Mouse (Mus musculus) embryonic facial prominence, embryonic 14.5 days (tissue): ENCODE measurements around the gene Immt. TPM values are rescaled to one million over a fixed set of nuclear protein-coding genes. Genes with fewer than 3 reads are reported as not detected.
"Not testable (repeated sequence)": the region's sequence is repeated elsewhere in the genome, so short reads cannot be mapped to it uniquely, and the experiment has no call there.

Source experiments
- ATAC-seq: fragments of 200-750 bp; cut with Nextera tagmentation; 2 replicates; pipeline ENCODE4 v1.8.0; 2017; ENCODE audit warnings: low read depth, moderate number of reproducible peaks, moderate TSS enrichment
- DNase-seq: peaks from one replicate; pipeline ENCODE4 v3.0.0-alpha.2; 2015; ENCODE audit warnings: low spot score
- H3K27ac ChIP-seq: fragments of 300-500 bp; sonication (generic); replicated peaks from 2 replicates; pipeline ENCODE4 v1.5.1; 2014; ENCODE audit warnings: low read depth, mild to moderate bottlenecking, low read length, moderate library complexity
- H3K27me3 ChIP-seq: fragments of 300-500 bp; sonication (generic); replicated peaks from 2 replicates; pipeline ENCODE4 v1.6.1; 2014; ENCODE audit warnings: low read length; ENCODE audit not compliant: control insufficient read depth, insufficient read depth
- H3K36me3 ChIP-seq: fragments of 300-500 bp; sonication (generic); 2 replicates; pipeline ENCODE4 v1.6.1; 2014; ENCODE audit warnings: low read length, mixed read lengths; ENCODE audit not compliant: control insufficient read depth, insufficient read depth
- H3K4me1 ChIP-seq: fragments of 300-500 bp; sonication (generic); 2 replicates; pipeline ENCODE4 v1.6.1; 2014; ENCODE audit warnings: antibody characterized with exemption, low read length; ENCODE audit not compliant: control insufficient read depth, insufficient read depth
- H3K4me2 ChIP-seq: fragments of 300-500 bp; sonication (generic); 2 replicates; pipeline ENCODE4 v1.6.1; 2014; ENCODE audit warnings: low read depth, mild to moderate bottlenecking, low read length, moderate library complexity, mixed read lengths
- H3K4me3 ChIP-seq: fragments of 300-500 bp; sonication (generic); 2 replicates; pipeline ENCODE4 v1.5.1; 2014; ENCODE audit warnings: low read depth, mild to moderate bottlenecking, low read length
- H3K9ac ChIP-seq: fragments of 300-500 bp; sonication (generic); 2 replicates; pipeline ENCODE4 v1.6.1; 2014; ENCODE audit warnings: low read depth, mild to moderate bottlenecking, low read length, moderate library complexity, mixed read lengths
- H3K9me3 ChIP-seq: fragments of 300-500 bp; sonication (generic); 2 replicates; pipeline ENCODE4 v1.6.1; 2016; ENCODE audit warnings: low read length; ENCODE audit not compliant: control insufficient read depth
- WGBS: fragments of 180-500 bp; shearing (Covaris S2); extraction: QIAGEN DNeasy Blood & Tissue Kit; methylation state at CpG from one replicate; pipeline ENCODE4 v1.1.7; 2014; 5-methylcytosine and 5-hydroxymethylcytosine counted together
- polyA plus RNA-seq: library from polyadenylated mRNA; unstranded; fragments of >200 nt; fragmentation: Nextera tagmentation; extraction: Ambion mirVana; gene quantifications from 2 replicates; pipeline ENCODE4 v1.2.1, GENCODE M21; 2014

Gene Immt
- polyA plus RNA-seq, 1 experiment from 2014 or later = 160 TPM

DNA sequence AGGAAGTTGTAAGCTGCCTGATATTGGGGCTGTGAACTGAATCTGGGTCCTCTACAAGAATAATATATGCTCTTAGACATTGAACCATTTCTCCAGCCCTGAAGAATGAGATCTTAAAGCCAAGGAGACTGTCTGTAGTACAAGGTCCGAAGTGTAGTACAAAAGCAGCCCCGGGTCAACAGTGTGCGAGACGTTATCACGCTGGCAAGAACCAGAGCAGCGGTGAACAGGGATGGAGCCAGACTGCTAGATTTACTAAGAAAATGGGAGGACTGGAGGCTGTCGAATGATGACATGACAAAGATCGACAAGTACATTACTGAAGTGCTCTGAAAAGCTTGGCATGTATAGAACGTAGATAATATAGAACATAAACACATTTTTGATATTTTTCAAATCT is 1.4 kb upstream of the Immt start:
- DNase-seq (no peak), ATAC-seq (no peak)
- H3K36me3 ChIP-seq = 0 out of 2 replicates have a peak, but pooled peaks cover 3% of the 10 kb centered on the region
- H3K9me3 ChIP-seq = no peaks in the 10 kb centered on the region
- H3K4me3 ChIP-seq = no peak overlapping the region
- WGBS = 87% methylated on average over 9 of the region's 9 CpGs
- H3K4me2 ChIP-seq = no peak overlapping the region
- no peak overlapping the region for H3K27ac ChIP-seq
- H3K4me1 ChIP-seq = peaks cover 8% of the 10 kb centered on the region
- no peak overlapping the region for H3K9ac ChIP-seq
- H3K27me3 ChIP-seq = no peaks in the 10 kb centered on the region

- Histone ChIP-seq H3K4me1 (peaks cover 8% of the 10 kb centered on the region), H3K4me2 (peak overlapping the region; percentile 79), H3K27me3 (no peaks in the 10 kb centered on the region), H3K9me3 (no peaks in the 10 kb centered on the region), H3K4me3 (peak overlapping the region; percentile 98), H3K9ac (peak overlapping the region; percentile 91), H3K27ac (peak overlapping the region; percentile 91), H3K36me3 (0 out of 2 replicates have a peak, but pooled peaks cover 10% of the 10 kb centered on the region)
- DNase-seq = peak; percentile 99
- ATAC-seq = peak; percentile 99
- 0% methylated on average over 21 of the region's 21 CpGs for WGBS
These were observed 440 bp downstream of the Immt start for GRCm38 (mm10) chr6:71831581-71831960.

DNA sequence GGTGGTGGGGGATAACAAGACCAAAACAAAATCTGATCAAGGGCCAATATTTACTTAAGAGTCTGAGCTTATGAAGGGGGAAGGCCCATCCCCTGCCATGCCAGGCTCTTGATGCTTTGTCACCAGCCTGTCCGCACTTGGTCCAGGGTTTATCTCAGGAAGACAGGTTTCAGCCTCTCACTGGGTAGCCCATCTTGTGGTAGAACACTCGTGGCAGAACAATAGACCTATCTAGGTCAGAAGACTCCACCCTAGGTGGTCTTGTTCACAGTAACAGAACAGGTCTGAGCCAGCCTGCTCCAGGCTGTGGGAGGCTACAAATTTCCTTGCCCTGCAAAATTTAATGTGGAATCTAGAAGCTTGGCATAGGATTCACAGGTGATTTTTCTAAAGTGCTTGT is 5.7 kb downstream of the Immt start:
- DNase-seq (no peak), ATAC-seq (no peak)
- Histone ChIP-seq H3K27ac (no peak overlapping the region), H3K4me2 (no peak overlapping the region), H3K4me3 (no peak overlapping the region), H3K9ac (no peak overlapping the region), H3K9me3 (no peaks in the 10 kb centered on the region), H3K4me1 (peaks cover 8% of the 10 kb centered on the region), H3K27me3 (no peaks in the 10 kb centered on the region), H3K36me3 (0 out of 2 replicates have a peak, but pooled peaks cover 10% of the 10 kb centered on the region)
- 89% methylated on average over 2 of the region's 2 CpGs for WGBS

DNA sequence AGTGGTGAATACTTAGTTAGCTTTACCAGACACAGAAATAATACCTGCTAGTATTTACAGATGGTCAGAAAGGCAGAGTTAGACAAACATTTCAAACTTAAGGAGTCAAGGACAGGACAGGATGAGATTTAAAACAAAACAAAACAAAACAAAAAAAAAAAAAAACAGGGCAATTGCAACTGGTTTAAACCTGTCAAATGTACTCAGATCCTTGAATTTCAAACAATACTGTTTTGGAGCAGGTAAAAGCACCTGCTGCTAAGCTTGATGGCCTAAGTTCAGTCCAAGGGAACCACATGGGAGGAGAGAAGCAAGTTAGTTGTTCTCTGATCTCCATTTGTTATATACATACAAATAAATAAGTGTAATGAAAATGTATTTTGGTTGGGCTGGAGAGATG is 8.7 kb downstream of the Immt start:
- DNase-seq (no peak), ATAC-seq (no peak)
- Histone ChIP-seq H3K27ac (no peak overlapping the region), H3K4me2 (no peak overlapping the region), H3K4me3 (no peak overlapping the region), H3K36me3 (peaks cover 9% of the 10 kb centered on the region; the same call in 1 of the 2 replicates), H3K27me3 (no peaks in the 10 kb centered on the region), H3K9me3 (no peaks in the 10 kb centered on the region), H3K9ac (no peak overlapping the region), H3K4me1 (no peaks in the 10 kb centered on the region)

GRCm38 (mm10) chr6:71840597-71841290 is 9.6 kb downstream of the Immt start:
- WGBS = 100% methylated on average over 1 of the region's 1 CpGs
- Histone ChIP-seq H3K36me3 (peaks cover 17% of the 10 kb centered on the region; the same call in 1 of the 2 replicates), H3K4me1 (no peaks in the 10 kb centered on the region), H3K9ac (no peak overlapping the region), H3K4me3 (no peak overlapping the region), H3K9me3 (no peaks in the 10 kb centered on the region), H3K27me3 (no peaks in the 10 kb centered on the region), H3K27ac (no peak overlapping the region), H3K4me2 (no peak overlapping the region)
- DNase-seq (no peak), ATAC-seq (no peak)

- 92% methylated on average over 6 of the region's 6 CpGs for WGBS
- H3K36me3 ChIP-seq = peaks cover 48% of the 10 kb centered on the region
- not testable (repeated sequence) for DNase-seq, H3K4me3 ChIP-seq, H3K27me3 ChIP-seq, H3K4me1 ChIP-seq, ATAC-seq, H3K9ac ChIP-seq, H3K4me2 ChIP-seq, H3K9me3 ChIP-seq, H3K27ac ChIP-seq
These were observed 15.8 kb downstream of the Immt start for GRCm38 (mm10) chr6:71846906-71847305.

DNA sequence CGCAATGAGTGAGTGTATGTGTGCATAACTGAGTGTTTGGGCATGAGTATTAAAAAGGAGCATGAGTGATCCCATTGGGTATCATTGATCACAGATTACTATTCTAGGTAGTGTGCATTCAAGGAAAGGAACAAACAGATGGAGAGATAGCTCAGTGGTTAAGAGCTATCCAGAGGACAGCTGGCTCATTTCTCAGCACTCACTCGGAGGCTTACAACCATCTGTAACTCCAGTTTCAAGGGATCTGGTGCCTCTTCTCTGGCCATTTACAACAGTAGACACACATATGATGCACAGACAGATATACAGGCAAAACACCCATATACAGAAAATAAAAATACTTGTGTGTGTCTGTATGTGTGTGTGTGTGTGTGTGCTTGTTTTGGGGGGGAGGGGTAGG is 36.6 kb downstream of the Immt start:
- 88% methylated on average over 2 of the region's 2 CpGs for WGBS
- Histone ChIP-seq H3K4me1 (no peaks in the 10 kb centered on the region), H3K27me3 (no peaks in the 10 kb centered on the region), H3K4me3 (no peak overlapping the region), H3K9me3 (no peaks in the 10 kb centered on the region), H3K9ac (no peak overlapping the region), H3K4me2 (no peak overlapping the region), H3K36me3 (peaks cover 89% of the 10 kb centered on the region), H3K27ac (no peak overlapping the region)
- no peak for DNase-seq
- ATAC-seq = no peak

GRCm38 (mm10) chr6:71868809-71869208 is 37.7 kb downstream of the Immt start:
- ATAC-seq = no peak
- 90% methylated on average over 1 of the region's 1 CpGs for WGBS
- Histone ChIP-seq H3K4me3 (no peak overlapping the region), H3K9me3 (no peaks in the 10 kb centered on the region), H3K9ac (no peak overlapping the region), H3K27me3 (no peaks in the 10 kb centered on the region), H3K4me1 (no peaks in the 10 kb centered on the region), H3K27ac (no peak overlapping the region), H3K36me3 (peaks cover 89% of the 10 kb centered on the region), H3K4me2 (no peak overlapping the region)
- peak; percentile 5 for DNase-seq

DNA sequence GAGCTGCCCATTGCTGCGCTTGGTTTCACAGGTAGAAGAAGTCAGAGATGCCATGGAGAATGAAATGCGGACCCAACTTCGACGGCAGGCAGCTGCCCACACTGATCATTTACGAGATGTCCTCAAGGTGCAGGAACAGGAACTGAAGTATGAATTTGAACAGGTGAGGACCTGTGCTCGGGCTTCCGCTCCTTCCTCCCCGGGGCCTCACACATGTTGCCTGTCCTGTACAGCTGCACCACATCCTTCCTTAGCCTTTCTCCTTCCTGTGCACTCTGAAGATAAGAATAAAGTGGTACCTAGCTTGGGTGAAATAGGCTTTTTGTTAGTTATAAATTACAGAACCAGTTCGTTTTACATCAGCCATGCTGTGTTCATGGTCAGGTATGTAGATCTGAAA is 40.3 kb downstream of the Immt start:
- H3K27me3 ChIP-seq = no peaks in the 10 kb centered on the region
- no peak overlapping the region for H3K9ac ChIP-seq
- no peak for DNase-seq
- H3K9me3 ChIP-seq = no peaks in the 10 kb centered on the region
- 96% methylated on average over 9 of the region's 9 CpGs for WGBS
- H3K4me2 ChIP-seq = no peak overlapping the region
- no peaks in the 10 kb centered on the region for H3K4me1 ChIP-seq
- no peak overlapping the region for H3K27ac ChIP-seq
- H3K36me3 ChIP-seq = peaks cover 88% of the 10 kb centered on the region
- no peak overlapping the region for H3K4me3 ChIP-seq
- ATAC-seq = no peak
